Mouse (Mus musculus): ENCODE measurements around the gene Actr5. TPM values are rescaled to one million over a fixed set of nuclear protein-coding genes. Genes with fewer than 3 reads are reported as not detected.

Actr5 gene
- polyA plus RNA-seq, 1 experiment, result 14.0 TPM

DNA sequence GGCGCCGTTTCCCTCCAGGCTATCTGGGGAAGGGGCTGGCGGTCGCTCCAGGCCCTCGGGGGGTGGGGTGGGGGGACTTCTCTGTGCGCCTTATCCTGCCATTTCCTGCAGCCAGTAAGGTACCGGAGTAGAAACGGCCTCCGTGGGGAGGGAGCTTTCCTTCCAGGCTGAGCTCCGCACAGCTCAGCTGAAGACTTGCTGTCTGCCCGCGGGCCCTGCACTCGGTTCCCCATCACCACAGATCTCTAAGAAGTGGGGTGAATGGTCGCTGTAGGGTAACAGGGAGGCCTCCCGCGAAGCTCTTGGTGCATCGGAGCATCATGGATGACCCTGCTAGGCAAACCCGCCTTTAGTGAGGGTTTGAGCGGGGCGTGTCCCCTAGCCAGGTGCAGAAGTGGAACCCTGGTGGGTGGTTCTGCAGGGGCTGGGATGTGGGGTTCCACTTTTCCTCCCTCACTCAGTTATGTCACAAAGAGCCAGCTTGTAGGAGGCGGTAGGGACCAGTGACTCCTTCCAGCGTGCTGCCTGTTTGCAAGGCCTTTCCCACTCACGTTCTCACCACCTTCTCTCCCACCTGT, 43.8 kb downstream of the Actr5 start:
- TF ChIP-seq POLR2A (IDR thresholded peaks at IDR 0.05; ENCODE audit: borderline replicate concordance, extremely low read depth, insufficient read depth, insufficient read length, poor library complexity, severe bottlenecking) (no peak), CTCF (IDR thresholded peaks at IDR 0.05; ENCODE audit: borderline replicate concordance, extremely low read depth, insufficient read depth, insufficient read length) (no peak)
- DNase-seq (ENCODE audit: low read depth), result no peak

GRCm38 (mm10) chr2:158669199-158670195, 44.8 kb downstream of the Actr5 start:
- no peak for DNase-seq (ENCODE audit: low read depth)
- no peak for TF ChIP-seq POLR2A (IDR thresholded peaks at IDR 0.05; ENCODE audit: borderline replicate concordance, extremely low read depth, insufficient read depth, insufficient read length, poor library complexity, severe bottlenecking)
- TF ChIP-seq CTCF (IDR thresholded peaks at IDR 0.05; ENCODE audit: borderline replicate concordance, extremely low read depth, insufficient read depth, insufficient read length), result no peak

DNA sequence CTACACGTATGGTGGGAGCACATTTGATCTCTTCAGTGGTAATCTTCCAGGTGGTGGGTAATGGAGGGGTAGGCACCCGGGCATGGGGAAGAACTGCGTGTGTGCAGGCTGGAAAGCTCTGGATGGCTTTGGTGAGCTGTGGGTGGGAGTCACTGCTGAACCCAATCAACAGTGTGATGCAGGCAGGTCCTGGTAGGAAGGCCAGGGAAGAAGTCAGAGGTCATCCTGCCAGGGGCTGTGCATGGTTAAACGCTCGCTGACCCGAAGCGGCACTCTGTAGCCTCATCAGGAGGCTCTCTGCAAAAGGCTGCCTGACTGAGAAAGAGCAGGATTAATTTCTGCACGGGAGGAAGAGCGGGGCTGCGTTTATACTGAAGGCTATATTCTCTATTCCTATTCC, 45.9 kb downstream of the Actr5 start:
- TF ChIP-seq CTCF (IDR thresholded peaks at IDR 0.05; ENCODE audit: borderline replicate concordance, extremely low read depth, insufficient read depth, insufficient read length) (no peak), POLR2A (IDR thresholded peaks at IDR 0.05; ENCODE audit: borderline replicate concordance, extremely low read depth, insufficient read depth, insufficient read length, poor library complexity, severe bottlenecking) (no peak)
- no peak for DNase-seq (ENCODE audit: low read depth)

DNA sequence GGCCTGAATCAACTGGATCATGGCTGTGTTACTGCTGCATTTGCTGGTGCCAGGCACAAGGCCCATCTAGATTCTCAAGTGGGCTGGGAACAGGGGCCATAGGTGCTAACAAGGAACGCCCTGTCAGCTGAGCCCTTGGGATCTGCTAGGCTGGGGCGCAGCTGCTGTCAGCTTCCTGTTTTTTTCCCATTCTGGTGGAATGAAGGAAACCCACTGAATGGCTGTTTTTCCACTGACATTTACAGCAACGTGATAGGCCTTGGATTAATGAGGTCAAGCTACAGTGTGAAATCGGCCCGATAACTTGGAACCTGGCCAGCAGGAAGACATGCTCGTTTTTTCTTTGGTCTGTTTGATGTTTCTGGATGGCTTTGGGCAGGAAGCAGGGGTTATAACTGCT, 48.1 kb downstream of the Actr5 start:
- TF ChIP-seq POLR2A (IDR thresholded peaks at IDR 0.05; ENCODE audit: borderline replicate concordance, extremely low read depth, insufficient read depth, insufficient read length, poor library complexity, severe bottlenecking), result no peak
- no peak for TF ChIP-seq CTCF (IDR thresholded peaks at IDR 0.05; ENCODE audit: borderline replicate concordance, extremely low read depth, insufficient read depth, insufficient read length)
- DNase-seq (ENCODE audit: low read depth), result peak; percentile 84

DNA sequence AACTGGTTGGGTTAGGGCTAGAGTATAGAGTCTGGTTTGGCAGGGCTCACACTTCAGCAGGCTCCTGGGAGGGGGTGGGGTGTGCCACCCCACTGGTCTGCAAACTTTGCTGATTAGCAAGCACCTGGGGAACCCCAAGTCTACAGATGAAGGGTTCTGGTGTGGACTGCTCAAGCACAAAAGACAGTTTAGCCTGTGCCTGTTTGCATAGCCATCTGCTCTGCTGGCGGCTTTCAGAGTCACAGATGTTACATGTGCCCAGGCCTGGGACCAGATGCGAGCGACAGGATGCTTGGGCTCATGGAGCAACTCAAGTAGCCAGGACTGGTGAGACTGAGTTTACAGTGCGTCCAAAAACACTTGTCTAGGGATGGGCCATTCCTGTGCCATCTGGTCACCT, 48.8 kb downstream of the Actr5 start:
- DNase-seq (ENCODE audit: low read depth), result peak; percentile 84
- TF ChIP-seq POLR2A (IDR thresholded peaks at IDR 0.05; ENCODE audit: borderline replicate concordance, extremely low read depth, insufficient read depth, insufficient read length, poor library complexity, severe bottlenecking) (no peak), CTCF (IDR thresholded peaks at IDR 0.05; ENCODE audit: borderline replicate concordance, extremely low read depth, insufficient read depth, insufficient read length) (no peak)

DNA sequence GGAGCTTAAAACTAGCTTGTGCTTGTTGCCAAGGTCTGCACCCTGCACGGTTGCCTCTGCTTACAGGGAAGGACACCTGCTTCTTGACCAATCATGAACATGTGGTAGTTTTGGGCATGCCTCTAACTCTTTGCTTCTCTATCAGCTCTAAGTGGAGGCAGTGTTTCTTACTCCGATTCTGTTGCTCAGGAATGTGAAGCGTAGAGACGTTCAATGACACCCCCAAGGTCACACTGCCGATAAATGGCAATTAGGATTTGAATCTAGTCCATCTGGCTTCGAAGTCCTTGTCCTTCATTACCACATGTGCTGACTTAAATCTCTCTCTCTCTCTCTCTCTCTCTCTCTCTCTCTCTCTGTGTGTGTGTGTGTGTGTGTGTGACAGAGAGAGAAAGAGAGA, 49.4 kb downstream of the Actr5 start:
- DNase-seq (ENCODE audit: low read depth), result no peak
- TF ChIP-seq CTCF (IDR thresholded peaks at IDR 0.05; ENCODE audit: borderline replicate concordance, extremely low read depth, insufficient read depth, insufficient read length), result no peak
- no peak for TF ChIP-seq POLR2A (IDR thresholded peaks at IDR 0.05; ENCODE audit: borderline replicate concordance, extremely low read depth, insufficient read depth, insufficient read length, poor library complexity, severe bottlenecking)

DNA sequence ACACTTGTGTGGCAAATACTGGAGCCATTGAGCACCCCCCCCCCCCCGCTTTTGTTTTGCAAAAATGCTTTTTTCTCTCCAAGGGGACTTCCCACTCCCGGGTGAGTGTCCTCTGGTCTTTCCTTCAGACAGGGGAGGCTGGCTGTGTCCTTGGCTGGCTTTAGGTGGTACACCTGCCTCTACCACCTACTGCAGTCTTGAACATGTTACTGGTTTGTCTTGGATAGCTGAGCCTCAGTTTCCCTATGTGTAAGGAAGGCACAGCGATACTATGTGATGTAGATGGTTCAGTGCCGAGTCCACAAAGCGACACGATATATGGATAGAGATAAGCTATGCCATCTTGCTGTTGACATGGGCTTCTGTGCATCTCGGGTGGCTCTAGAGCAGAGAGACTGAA, 50.1 kb downstream of the Actr5 start:
- TF ChIP-seq CTCF (IDR thresholded peaks at IDR 0.05; ENCODE audit: borderline replicate concordance, extremely low read depth, insufficient read depth, insufficient read length), result no peak
- TF ChIP-seq POLR2A (IDR thresholded peaks at IDR 0.05; ENCODE audit: borderline replicate concordance, extremely low read depth, insufficient read depth, insufficient read length, poor library complexity, severe bottlenecking), result no peak

DNA sequence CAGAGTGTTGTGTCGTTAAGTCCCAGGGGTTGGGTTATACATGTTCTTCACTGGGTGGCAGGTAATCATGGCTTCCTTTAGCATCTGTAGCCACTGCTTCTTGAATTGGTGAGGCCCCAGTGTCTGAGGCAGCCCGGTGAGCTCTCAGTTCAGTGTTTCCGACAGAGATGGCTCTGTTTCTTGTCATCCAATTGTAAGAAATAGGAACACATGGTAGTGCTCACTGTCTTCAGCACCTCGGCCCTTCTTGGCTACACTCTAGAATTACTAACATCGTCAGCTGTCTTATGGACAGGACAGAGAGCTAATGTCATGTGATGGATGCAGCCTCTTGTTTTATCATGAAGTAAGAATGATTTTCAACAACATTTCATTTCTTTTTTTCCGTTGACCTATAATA, 50.5 kb downstream of the Actr5 start:
- no peak for TF ChIP-seq CTCF (IDR thresholded peaks at IDR 0.05; ENCODE audit: borderline replicate concordance, extremely low read depth, insufficient read depth, insufficient read length)
- no peak for TF ChIP-seq POLR2A (IDR thresholded peaks at IDR 0.05; ENCODE audit: borderline replicate concordance, extremely low read depth, insufficient read depth, insufficient read length, poor library complexity, severe bottlenecking)
- no peak for DNase-seq (ENCODE audit: low read depth)

More for the DNA sequence above, 50.1 kb downstream of the Actr5 start:
- DNase-seq (ENCODE audit: low read depth), result no peak

- TF ChIP-seq CTCF (IDR thresholded peaks at IDR 0.05; ENCODE audit: borderline replicate concordance, extremely low read depth, insufficient read depth, insufficient read length) (no peak), POLR2A (IDR thresholded peaks at IDR 0.05; ENCODE audit: borderline replicate concordance, extremely low read depth, insufficient read depth, insufficient read length, poor library complexity, severe bottlenecking) (no peak)
- DNase-seq (ENCODE audit: low read depth), result peak; percentile 50
Observed at GRCm38 (mm10) chr2:158675907-158676533, 51.3 kb downstream of the Actr5 start.

DNA sequence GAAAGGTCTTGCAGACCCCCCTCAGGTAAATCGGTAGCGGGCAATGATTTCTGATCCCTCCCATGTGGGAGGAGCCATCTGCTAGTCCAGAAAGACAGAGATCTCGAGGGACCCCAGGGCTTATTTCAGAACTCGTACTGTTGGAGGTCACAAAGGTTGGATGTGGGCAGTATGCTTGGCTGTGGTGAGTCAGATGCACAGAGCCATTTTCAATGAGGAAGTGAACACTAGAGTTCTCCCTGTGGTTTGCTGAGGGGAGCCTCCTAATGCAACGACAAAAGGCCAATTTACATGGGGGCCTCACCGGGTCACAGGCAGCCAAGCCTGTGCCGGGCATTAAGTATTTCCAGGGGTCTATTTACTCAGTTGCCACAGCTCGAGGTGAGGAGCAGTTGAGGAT, 53.3 kb downstream of the Actr5 start:
- TF ChIP-seq POLR2A (IDR thresholded peaks at IDR 0.05; ENCODE audit: borderline replicate concordance, extremely low read depth, insufficient read depth, insufficient read length, poor library complexity, severe bottlenecking) (no peak), CTCF (IDR thresholded peaks at IDR 0.05; ENCODE audit: borderline replicate concordance, extremely low read depth, insufficient read depth, insufficient read length) (no peak)

DNA sequence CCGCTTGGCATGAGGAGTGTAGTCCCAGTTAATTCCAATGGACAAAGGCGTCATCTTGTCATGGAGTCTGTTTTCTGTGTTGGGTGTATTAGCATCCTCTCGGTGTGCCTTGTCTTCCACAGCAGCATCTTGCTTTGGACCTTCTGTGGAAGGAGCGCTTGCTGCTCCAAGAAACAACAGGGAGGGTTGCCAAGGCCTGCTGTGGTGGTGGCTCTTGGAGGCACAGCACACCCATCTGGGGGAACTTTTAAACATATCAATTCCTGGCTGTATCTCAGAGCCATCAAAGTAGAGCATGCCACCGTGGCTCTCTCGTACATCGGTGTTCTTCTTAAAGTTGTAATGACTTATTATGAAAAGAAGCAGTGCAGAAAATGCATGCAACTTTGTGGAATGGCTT, 54.4 kb downstream of the Actr5 start:
- TF ChIP-seq CTCF (IDR thresholded peaks at IDR 0.05; ENCODE audit: borderline replicate concordance, extremely low read depth, insufficient read depth, insufficient read length) (no peak), POLR2A (IDR thresholded peaks at IDR 0.05; ENCODE audit: borderline replicate concordance, extremely low read depth, insufficient read depth, insufficient read length, poor library complexity, severe bottlenecking) (no peak)
- DNase-seq (ENCODE audit: low read depth), result no peak

More for the DNA sequence above, 53.3 kb downstream of the Actr5 start:
- no peak for DNase-seq (ENCODE audit: low read depth)
